Mouse (Mus musculus): Measurements from ENCODE around the gene Ccdc85c.
A peak's percentile ranks its signal among the peaks of the same experiment; 100 is the strongest.

The Ccdc85c gene

DNA sequence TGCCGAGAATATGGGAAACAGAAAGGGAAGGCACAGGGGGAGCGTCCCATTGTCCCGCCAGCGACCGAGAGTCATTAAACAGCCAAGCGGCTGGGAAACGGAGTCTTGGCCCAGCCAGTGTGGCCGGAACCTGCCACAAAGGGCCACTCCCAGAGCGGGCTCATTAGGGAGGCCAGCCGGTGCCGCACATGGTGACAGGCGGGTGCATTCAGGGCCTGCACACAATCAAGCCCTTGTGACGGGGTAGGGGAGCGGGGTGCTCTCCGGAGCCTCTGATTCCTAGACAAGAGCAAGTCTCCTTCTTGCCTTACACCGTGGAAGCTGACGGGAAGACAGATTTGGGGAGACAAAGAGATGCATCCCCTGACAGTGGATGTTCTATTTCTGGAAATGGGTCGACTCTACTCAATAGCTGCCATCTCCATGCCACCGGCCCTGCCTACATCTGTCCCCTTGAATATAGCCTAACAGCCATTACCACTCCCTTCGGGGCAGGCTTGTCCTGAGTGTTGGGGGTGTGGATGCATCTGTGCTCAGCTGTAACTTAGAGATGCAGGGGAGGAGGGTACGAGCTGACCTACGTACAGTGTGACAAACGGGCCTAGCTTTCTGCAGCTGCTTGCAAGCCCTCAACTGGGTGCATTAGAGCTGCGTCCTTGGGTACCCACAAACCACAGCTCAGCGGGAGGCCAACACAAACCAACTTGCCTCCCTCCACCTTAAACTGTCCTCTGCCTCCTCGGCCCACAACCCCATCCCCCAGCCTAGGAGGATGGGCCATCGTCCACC, 9.2 kb downstream of the Ccdc85c start:
- DNase-seq = peak; percentile 59

DNA sequence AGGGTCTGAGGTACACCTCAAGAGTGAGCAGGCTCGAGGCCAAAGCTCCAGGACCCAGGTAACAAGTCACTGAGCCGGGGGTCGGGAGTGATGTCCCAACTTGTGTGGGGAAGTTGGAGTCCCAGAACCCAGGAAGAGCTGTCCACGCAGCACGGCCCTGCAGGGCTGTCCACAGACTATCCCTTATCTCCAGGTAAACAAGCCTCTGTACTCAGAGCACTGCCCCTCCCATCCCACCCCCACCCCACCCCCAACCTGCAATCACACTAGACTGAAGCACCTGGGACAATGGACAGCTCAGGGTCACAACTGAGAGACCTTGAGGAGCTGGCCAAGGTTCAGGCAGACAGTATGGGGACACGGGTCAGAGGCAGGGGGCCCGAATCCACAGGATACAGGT, 10.3 kb downstream of the Ccdc85c start:
- DNase-seq = no peak

DNA sequence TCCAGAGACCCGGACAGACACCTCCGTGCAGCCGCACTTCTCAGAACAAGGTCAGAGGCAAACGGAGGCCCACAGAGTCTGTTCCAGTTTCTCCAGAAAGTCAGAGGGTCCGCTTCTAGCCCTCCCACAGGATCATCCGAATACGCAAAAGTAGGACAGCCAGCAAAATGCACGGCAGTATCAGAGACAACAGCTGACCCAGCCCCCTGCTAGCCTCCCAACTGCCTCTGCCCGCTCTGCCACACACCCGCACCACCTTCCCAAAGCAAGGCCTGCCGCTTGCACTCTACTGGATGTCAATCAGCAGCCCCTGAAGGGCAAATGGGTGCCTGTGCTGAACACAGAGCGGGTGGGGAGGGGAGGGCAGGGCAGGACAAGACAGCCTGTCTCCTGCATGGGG, 14.3 kb downstream of the Ccdc85c start:
- no peak for DNase-seq

DNA sequence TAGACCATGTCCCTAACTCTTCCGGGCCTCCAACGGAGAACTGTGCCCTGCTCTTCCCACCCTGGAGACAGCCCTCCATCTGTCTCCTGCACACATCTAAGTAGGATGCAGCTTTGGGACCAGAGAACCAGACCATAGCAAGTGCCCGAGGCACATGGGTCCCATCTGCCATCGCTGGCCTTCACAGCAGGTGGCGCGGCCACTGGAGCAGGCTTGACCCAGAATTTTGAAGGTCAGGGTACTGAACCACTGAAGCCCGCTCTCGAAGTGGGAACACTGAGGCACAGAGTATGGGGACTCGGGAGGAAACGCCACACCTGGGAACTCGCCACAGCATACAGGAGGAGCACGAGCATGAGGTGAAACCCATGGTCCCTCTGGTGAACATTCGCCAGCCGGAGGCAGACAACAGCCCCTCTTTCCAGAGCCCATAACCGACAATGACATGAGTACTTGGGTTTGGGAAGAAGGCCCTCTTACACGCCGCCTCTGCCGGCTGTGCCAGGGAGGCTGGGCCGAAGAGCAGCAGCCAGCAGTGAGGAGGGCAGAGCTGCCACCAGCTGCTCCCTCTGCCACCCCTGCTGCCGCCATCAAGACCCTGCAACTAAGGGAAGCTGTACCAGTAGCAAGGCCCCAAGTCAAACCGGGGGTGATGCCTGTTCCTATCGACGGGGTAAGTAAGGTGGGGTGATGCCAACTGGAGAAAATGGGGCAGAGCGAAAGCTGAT, 15.7 kb downstream of the Ccdc85c start:
- DNase-seq = peak in 1 of 2 experiments; percentile 59

DNA sequence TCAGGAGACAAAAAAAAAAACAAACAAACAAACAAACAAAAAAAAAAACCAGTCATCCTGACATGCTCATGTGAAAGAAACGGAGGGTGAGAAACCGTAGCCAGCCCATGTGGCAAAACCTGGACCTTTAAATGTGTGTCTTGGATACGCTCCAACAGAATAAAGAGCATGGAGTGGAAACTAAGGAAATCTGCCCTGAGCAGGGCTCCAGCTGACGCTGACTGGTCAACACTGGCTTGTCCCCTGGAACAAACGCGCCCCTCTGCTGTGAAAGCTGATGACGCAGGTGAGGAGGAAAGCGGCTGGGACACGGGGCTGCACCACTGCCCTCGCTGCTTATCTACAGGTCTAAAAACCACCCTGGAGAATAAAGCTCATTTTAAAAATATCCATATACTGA, 18.5 kb downstream of the Ccdc85c start:
- no peak for DNase-seq

DNA sequence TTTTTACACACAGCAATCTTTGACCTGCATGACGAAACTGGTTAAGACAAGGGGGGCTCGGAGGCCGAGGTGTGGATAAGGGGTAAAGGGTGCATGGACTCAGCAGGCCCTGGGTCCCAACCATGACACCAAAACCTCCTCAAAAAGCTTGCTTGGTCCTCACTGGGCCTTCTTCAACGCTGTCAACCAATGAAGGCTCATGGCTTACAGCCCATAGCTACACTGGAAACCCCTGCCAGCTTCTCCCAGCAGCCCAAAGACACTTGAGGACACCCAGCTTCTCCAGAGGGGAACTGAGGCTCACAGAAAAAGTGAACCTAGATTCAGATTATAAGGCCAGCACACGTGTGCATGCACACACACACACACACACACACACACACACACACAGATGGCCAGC, 19.3 kb downstream of the Ccdc85c start:
- no peak for DNase-seq

DNA sequence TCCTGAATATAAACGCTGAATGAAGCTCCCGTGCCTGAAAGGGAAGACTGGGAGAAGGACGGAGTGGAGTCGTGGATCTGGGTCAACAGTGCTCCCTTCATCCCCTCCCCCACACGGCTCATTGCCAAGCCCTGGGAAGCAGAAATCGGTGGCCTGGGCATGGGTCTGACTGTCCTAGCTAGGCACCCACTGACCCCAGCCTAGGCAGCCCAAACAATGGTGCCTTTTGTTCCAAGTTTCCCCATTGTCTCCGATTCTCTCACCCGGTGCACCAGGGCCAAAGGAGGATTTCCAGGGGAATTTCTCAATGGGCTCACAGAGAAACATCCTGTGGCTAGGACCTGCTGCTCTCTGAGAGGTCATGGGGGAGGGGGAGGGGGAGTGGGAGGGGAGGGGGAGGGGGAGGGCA, 19.7 kb downstream of the Ccdc85c start:
- DNase-seq = peak; percentile 75 to 85

DNA sequence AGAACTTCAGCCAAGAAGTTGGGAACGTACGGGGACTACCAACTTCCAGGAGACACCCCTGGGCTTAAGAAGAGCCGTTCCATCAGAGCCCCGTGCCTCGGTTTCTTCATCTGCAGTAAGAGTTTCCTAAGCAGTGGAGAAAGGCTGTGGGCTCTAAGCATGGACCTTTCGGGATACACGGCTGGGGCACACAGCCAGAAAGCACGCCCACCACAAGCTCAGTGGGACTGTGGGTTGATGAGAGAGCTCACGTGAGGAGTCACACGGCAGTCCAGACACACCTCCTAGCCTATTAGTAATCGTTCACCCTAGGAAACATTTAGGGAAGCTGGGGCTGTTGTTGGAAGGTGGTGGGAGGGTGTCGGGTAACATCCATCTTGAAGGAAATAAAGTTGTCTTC, 22.2 kb downstream of the Ccdc85c start:
- DNase-seq = no peak

DNA sequence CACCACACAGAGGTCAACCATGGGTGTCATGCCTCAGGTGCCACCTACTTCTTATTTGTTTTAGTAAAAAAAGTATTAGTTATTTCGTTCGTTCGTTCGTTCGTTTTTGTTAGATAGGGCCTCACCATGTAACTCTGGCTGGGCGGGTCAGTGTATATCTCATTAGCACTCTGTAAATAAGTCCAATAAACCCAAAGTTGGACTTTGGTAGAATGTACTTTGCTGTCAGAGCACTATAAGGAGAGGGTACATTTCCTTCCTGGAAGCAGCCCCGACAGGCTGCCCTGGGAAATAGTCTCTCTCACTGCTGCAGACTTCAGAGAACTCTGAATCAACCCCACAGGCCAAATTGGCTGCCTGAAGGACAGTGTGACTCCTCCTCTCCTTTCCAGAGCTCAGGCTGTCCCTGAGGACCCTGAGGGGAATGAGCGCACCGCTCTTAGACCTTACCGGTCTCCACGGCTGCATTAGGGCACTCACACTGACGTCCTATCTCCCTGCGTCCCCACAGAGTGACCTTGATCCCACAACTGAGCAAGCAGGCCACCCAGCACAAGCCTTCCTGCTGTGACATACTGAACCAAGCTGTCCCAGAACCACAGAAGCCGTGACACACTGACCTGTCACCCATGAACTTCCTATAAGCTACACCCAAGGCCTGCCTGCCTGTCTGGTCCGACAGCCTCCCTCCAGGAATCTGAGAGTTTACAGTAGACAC, 23.2 kb downstream of the Ccdc85c start:
- DNase-seq = no peak

DNA sequence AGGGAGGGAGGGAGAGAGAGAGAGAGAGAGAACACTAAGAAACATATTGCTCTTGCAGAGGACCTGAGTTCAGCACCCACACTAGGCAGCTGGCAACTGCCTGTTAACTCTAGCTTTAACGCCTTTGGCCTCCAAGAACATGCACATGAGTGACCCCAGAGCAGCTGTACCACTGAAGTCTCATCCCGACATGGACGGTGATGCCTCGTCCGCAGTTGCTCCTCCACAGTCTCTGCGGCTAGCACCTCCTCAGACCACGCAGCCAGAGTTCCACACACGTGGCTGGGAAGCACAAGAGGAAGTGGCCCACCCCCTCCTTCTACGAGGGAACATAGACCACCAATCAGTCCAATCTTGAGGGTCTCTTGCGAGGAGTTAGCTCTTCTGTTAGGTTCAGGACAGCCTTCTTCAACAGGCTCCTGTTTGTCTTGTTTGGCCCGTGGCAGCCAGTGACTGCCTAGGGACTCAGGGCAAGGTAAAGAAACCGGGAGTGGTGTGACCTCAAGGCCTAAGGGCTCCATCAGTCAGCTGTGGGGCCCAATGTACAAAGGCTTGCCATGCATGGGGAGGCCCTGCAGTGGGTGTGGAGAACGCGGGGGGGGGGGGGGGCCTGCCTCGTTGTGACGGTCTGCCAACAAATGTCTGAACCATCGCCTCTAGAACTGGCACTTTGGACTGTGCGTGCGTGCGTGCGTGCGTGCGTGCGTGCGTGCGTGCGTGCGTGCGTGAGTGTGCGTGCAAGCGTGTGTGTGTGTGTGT, 24.0 kb downstream of the Ccdc85c start:
- DNase-seq = no peak

DNA sequence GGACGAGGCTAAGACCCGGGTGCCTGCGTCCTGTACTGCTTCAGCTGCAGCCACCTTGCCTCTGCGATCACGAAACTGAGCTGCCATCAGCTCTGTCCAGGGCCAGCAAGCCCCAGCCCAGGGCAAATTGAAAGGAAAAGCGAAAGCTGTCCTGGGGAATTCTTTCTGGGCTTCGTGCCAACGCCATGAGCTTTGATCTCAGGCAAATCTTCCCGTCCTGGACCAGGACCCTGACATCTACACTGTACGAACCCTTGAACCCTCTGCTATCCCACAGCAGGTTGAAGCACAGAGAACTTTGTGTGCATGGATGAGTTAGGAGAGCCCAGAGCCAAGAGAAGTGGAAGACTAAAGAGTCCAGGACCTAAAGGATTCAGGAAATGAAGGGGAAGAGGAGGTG, 25.7 kb downstream of the Ccdc85c start:
- DNase-seq = no peak

DNA sequence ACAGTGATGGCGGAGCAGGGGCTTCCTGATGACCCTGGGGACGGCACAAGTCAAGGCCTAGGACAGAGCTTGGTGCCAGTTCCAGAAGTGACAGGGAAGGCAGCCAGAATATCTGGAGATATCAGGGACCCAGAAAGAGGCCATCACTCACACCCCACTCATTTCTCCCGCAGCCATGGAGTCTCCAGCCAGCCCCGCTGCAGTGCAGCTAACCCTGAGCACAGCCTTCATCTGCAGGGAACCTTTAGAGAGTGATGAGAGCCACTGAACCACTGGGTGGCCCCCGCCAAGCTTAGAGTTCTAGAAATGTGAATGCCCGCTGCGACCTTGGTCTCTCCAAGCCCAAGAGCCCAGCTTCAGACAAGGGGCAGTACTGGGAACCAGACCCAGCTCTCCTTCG, 26.2 kb downstream of the Ccdc85c start:
- no peak for DNase-seq

DNA sequence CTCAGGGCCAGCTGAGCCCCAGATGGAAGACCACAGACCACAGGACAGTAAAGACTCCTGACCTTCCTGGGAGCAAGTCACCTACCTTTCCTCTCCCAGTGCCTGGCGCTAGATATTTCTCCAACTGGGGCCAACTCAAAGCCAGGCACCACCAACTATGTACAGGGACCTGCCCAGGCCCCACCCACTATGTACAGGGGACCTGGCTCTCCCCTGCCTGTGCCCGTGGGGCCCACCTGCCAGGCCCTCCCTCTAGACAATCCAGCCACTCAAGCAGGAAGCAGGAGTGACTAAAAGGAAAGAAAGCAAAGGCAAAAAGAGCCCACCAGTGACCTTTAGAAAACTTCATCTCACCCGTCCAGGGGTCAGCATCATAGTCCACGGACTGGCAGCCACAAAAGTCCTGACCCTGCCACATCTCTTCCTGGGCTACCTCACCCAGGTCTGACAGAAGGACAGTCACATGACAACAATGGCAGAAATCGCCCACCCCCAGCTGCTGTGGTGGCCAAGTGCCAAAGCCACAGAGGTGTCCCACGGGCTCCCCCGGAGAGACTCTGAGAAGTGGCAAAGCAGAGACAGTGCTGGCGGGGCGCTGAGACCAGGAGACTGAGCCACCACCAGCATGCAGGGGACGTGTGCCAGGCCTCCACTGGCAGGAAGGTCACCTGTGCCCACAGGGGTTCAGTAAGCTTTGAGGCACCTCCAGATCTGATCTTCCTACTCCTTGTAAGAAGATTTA, 28.3 kb downstream of the Ccdc85c start:
- peak; percentile 59 to 61 for DNase-seq

DNA sequence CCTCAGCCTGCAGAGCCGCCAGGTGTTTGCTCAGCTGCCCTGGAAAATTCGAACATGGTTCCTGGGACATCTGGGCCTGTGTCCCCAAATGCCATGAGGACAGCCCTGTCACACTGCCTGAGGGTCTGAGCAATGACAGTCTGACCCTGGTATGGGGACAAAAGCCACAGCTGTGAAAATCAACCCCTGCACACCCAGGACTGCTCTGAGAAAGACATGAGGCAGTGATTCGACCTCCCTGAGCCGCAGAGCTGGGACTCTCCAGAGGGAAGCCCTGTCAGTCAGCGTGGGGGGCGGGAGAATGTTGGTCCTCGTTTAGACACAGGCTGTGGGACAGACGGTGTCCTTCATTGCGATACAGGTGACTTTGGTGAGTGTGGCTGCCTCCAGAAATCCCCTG, 29.6 kb downstream of the Ccdc85c start:
- no peak for DNase-seq

DNA sequence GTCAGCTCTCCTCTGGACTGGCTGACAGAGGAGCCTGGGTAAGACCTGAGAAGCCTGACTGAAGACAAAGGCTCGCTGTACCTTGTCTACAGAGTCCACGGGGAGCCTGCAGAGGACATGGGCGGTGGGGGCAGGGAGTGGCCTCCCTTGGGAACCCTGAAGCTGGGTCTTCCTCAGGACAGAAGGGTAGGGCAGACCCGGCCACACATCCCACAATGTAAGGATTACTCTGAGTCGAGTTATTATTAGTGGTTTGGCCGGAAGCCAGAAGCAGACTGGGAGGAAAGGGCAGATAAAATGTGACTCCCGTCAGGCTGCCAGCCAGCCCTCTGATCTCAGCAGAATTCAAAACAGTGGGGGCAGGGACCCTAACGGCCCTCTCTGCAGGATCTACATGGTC, 30.4 kb downstream of the Ccdc85c start:
- peak; percentile 80 to 85 for DNase-seq

DNA sequence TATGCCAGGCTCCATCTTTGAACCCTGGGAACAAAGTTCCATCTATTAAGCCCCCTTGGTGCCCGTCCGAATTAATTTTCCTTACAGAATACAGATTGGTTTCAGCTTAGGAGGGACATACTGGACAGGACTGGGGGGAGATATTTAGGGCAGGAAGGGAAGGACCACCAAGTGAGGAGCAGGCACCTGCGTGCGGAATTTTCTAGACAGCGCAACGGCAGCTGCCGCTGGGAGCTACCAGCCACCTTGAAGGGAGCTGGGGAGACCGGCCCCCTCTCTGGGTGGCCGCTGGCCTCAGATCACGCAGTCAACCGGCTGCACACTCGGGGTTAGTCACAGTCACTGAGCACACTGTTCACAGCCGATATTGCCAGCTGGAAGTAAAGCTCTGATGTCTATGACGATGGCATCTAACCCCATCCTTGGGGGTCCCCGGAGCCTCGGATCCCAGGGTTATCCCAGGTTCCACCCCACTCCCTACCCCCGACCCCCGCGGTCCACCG, 32.9 kb downstream of the Ccdc85c start:
- no peak for DNase-seq

DNA sequence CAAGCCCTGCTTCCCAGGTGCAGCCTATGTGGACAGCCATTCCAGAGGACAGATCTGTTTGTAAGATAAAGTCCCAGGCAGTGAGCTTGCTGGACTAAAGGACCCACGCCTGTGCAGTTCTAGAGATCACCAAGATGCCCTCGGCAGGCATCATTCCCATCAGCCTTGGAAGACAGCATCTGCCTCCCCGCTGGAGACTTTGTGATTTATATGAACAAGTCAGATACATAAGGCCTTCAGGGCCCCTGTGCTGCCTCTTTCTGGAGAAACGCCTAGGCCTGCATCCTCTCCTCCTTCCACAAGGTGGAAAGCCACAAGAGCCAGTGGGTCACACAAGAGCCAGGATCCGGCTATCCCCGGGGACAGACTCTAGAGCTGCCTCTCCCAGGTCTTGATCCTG, 33.6 kb downstream of the Ccdc85c start:
- no peak for DNase-seq

DNA sequence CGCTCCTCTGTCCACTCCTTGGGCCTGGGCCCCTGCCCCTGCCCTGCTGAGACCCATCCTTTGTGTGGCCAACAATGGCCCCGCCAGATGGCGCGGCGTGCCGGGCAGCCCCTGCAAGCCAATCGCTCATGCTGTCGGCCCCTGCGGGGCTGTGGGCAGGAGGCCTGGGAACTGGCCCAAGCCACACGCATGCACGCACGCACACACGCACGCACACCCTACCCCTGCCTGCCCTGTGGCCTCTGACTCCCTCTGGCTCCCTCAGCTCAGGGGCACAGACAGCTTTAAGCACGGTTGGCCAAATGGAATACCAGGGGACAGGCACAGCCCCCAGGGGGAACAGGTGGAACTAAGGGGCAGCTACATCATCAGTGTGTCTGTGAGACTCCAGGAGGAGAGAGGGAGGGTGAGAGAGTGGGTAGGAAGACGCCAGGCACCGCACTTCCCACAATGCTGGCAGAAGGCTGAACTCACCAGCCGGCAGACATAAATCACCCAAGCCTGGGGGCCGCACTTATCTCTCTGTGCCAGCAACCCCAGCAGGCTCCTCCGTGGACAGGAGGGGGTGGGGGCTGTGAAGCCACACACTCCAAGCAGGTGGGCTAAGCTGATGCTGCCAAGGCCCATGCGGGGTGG, 34.2 kb downstream of the Ccdc85c start:
- DNase-seq = peak; percentile 66 to 83

DNA sequence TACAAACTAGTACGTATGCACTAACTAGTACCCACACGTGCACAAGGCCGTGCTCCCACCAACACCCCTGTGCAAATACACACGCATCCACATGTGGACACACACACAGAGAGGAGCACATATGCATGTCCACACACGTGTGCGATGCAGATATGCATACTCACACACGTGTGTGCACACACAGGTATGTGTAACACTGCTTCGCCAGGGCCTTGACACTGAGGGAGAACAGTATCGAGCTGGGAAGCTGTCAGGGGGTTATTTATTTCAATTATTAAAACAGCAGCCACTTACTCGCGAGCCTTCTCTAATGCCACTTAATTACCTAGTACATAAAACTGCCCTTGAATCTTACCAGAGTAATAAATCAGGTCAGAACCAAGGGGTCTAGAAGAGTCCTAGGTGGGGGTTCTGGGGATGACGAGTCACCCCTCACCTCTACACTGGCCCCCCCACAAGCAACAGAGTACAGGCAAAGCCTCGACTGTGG, 34.8 kb downstream of the Ccdc85c start:
- DNase-seq = no peak

DNA sequence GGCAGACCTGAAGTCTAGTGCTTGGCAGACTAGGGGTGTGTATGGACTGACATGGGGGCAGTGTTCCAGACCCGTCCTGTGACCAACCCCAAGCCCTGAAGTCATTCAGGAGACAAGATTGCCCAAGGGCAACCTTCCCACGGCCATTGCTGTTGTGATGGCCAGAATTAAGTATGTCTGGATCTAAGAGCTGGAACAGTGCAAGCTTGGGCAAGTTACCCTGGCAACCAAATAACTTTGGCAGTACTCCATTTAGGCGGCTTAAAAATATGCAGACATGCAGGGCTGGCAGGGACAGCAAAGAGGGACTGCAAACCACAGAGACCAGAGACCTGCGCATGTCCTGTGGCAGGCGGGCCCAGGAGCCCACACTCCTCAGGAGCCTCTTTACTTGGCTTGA, 35.8 kb downstream of the Ccdc85c start:
- peak; percentile 80 to 90 for DNase-seq

DNA sequence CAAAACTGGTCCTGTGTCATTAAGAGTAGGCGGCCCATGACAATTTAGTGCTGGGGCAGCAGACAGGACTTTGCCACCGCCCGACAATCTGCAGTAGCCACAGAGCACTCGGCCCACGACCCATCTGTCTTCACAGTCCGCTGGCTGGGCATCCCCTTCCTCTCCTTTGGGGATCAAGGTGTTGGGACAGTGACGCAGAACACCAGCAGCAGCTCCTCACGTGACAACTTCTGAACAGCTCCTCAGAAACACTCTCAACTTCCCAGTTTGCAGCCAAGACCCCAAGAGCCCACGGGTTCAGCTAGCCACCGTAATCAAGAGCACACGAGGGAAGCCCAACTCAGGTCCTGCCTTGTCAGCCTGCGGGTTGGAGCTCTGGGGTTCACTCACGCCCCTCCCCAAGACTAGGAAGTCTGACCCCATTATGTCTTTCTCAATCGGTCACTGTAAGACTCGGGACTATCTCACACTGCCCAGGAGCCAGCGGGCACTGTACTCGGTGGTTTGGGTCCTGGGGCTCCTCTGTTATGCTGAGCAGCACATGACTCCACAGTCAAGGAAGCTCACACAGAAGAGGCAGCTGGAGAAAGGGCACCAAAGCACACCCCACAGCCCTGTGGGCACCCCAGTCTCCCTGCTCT, 36.7 kb downstream of the Ccdc85c start:
- no peak for DNase-seq

Data from cerebellum, postnatal 14 days (tissue).